Mouse (Mus musculus) embryonic facial prominence, embryonic 10.5 days (tissue): ENCODE measurements at regions not wholly inside any gene's neighbourhood (a gene's known extent, or its start where the extent isn't known, plus 50 kb on each side); places are given as distances from the start of the nearest gene placed in this dataset.
"Not testable (repeated sequence)": the region's sequence is repeated elsewhere in the genome, so short reads cannot be mapped to it uniquely, and the experiment has no call there.

Experiments used
- DNase-seq: peaks from one replicate; pipeline ENCODE4 v3.0.0-alpha.2; 2017; ENCODE audit warnings: low spot score
- H3K27ac ChIP-seq: fragments of 300-500 bp; sonication (generic); replicated peaks from 2 replicates; pipeline ENCODE4 v1.5.1; 2016; ENCODE audit warnings: mild to moderate bottlenecking
- H3K27me3 ChIP-seq: fragments of 300-500 bp; sonication (generic); replicated peaks from 2 replicates; pipeline ENCODE4 v1.6.1; 2016; ENCODE audit warnings: low read depth, mild to moderate bottlenecking; ENCODE audit not compliant: poor library complexity, severe bottlenecking
- H3K36me3 ChIP-seq: fragments of 300-500 bp; sonication (generic); replicated peaks from 2 replicates; pipeline ENCODE4 v1.6.1; 2016; ENCODE audit warnings: mild to moderate bottlenecking, moderate library complexity
- H3K4me1 ChIP-seq: fragments of 300-500 bp; sonication (generic); 2 replicates; pipeline ENCODE4 v1.6.1; 2016
- H3K4me3 ChIP-seq: fragments of 300-500 bp; sonication (generic); 2 replicates; pipeline ENCODE4 v1.5.1; 2016; ENCODE audit warnings: mild to moderate bottlenecking, moderate library complexity
- H3K9me3 ChIP-seq: fragments of 300-500 bp; sonication (generic); 2 replicates; pipeline ENCODE4 v1.6.1; 2016; ENCODE audit warnings: mild to moderate bottlenecking
- WGBS: fragments of 180-500 bp; shearing (Covaris S2); methylation state at CpG from one replicate; pipeline ENCODE4 v1.1.7; 2016; 5-methylcytosine and 5-hydroxymethylcytosine counted together

- H3K27me3 ChIP-seq = no peaks in the 10 kb centered on the region
- 80% methylated on average over 2 of the region's 2 CpGs for WGBS
- 0 out of 2 replicates have a peak, but pooled peaks cover 4% of the 10 kb centered on the region for H3K4me1 ChIP-seq
- no peak overlapping the region for H3K4me3 ChIP-seq
- no peak overlapping the region for H3K27ac ChIP-seq
- no peaks in the 10 kb centered on the region for H3K9me3 ChIP-seq
- DNase-seq = no peak
- no peaks in the 10 kb centered on the region for H3K36me3 ChIP-seq
Measured at GRCm38 (mm10) chr5:129361527-129361926, 139.5 kb upstream of the Sfswap start.

DNA sequence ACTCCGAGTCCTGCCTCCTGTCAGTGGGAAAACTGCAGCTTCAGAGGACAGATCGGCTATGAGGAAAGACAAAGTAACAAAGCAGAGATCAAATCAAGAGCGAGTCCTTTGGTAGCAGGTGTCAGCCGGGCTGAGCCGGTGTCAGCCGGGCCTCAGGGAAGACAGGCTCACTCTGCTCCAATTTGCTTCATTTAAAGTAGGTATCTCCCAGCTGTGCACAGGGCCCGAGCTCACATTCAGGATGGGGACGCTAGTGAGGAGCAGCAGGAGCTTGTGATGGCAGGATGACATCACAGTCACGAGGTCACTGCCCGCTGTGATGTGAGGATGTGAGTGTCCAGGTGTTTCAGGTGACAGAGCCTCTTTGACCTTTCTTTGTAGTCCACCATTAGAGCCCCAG is 137.8 kb upstream of the Sfswap start:
- Histone ChIP-seq H3K27ac (no peak overlapping the region), H3K4me1 (0 out of 2 replicates have a peak, but pooled peaks cover 4% of the 10 kb centered on the region), H3K9me3 (no peaks in the 10 kb centered on the region), H3K36me3 (no peaks in the 10 kb centered on the region), H3K27me3 (no peaks in the 10 kb centered on the region), H3K4me3 (no peak overlapping the region)
- WGBS = 80% methylated on average over 10 of the region's 10 CpGs
- no peak for DNase-seq

DNA sequence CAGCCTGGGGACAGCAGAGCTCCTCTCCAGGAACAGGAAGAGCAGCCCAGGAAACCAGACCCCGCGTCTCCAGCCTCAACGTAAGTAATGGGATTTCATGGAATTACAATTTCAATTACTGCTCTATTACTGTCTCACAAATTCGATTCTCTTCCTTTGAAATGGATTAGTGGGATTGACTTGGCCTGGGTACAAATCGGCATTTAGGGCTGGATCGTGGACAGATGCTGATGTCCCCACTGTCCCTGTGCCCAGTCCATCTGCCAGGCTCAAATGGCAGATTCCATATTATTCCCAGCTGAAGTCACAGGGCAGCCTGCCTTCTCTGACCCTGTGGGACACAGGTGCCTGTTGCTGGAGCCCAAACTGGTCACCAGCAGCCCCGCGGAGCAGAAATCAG is 136.0 kb upstream of the Sfswap start:
- Histone ChIP-seq H3K9me3 (no peaks in the 10 kb centered on the region), H3K4me3 (no peak overlapping the region), H3K36me3 (no peaks in the 10 kb centered on the region), H3K27ac (no peak overlapping the region), H3K27me3 (no peaks in the 10 kb centered on the region), H3K4me1 (0 out of 2 replicates have a peak, but pooled peaks cover 4% of the 10 kb centered on the region)
- no peak for DNase-seq
- WGBS = 66% methylated on average over 8 of the region's 8 CpGs

- Histone ChIP-seq H3K27me3 (no peaks in the 10 kb centered on the region), H3K4me1 (0 out of 2 replicates have a peak, but pooled peaks cover 4% of the 10 kb centered on the region), H3K4me3 (no peak overlapping the region), H3K36me3 (no peaks in the 10 kb centered on the region), H3K27ac (no peak overlapping the region), H3K9me3 (no peaks in the 10 kb centered on the region)
- no peak for DNase-seq
- 85% methylated on average over 13 of the region's 13 CpGs for WGBS
Measured at GRCm38 (mm10) chr5:129367266-129367665, 133.8 kb upstream of the Sfswap start.

DNA sequence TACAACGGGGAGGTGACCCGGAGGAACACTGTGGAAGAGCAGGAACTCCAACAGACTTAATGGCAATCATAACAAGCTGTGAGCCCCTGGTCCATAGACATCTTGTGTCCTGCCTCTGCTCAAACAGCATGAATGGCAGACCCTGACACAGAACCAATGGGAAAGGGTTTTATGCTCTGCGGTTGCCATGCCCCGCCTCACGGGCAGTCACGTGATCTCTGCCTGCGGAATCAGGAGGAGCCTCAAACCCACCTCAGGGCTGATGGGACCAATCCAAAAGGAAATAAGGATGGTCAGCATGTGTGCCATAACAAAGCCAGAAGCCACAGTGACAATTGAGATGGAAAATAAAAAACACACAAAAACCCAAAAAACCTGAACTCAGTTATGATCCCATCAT is 120.2 kb upstream of the Sfswap start:
- WGBS = 93% methylated on average over 7 of the region's 7 CpGs
- no peak for DNase-seq
- H3K36me3 ChIP-seq = no peaks in the 10 kb centered on the region
- H3K27ac ChIP-seq = no peak overlapping the region
- no peak overlapping the region for H3K4me3 ChIP-seq
- peaks cover under 1% of the 10 kb centered on the region for H3K4me1 ChIP-seq
- H3K9me3 ChIP-seq = peaks cover 9% of the 10 kb centered on the region; the same call in 1 of the 2 replicates
- H3K27me3 ChIP-seq = no peaks in the 10 kb centered on the region

DNA sequence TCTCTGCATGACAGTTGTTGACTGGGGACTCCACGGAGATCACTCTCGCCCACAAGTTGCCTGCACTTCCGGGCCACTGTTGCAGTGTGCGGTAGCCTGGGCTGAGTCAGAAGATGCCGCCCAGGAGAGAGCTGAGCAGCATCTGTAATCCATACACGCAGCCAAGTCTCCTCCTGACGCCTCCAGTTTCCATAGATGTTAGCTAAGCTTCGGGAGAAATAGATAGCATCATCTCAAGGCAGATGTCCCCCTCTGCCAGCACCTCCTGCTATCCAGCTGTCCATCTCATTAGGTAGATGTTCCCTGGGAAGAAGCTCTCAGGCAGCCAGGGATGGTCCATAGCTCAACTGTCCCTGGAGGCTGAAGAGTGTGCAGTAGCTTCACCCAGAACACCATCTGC is 116.0 kb upstream of the Sfswap start:
- 94% methylated on average over 8 of the region's 8 CpGs for WGBS

GRCm38 (mm10) chr5:129385965-129386643 is 114.9 kb upstream of the Sfswap start:
- not testable (repeated sequence) for H3K27me3 ChIP-seq, H3K27ac ChIP-seq, H3K4me1 ChIP-seq, H3K4me3 ChIP-seq, H3K36me3 ChIP-seq, H3K9me3 ChIP-seq
- DNase-seq = peak; percentile 16
- WGBS = 59% methylated on average over 2 of the region's 7 CpGs

More for the DNA sequence above, 116.0 kb upstream of the Sfswap start:
- Histone ChIP-seq H3K4me1 (peaks cover 8% of the 10 kb centered on the region), H3K27ac (no peak overlapping the region), H3K9me3 (no peaks in the 10 kb centered on the region), H3K27me3 (no peaks in the 10 kb centered on the region), H3K36me3 (no peaks in the 10 kb centered on the region), H3K4me3 (no peak overlapping the region)
- no peak for DNase-seq

- H3K9me3 ChIP-seq, H3K36me3 ChIP-seq, H3K4me3 ChIP-seq, H3K4me1 ChIP-seq, H3K27me3 ChIP-seq, DNase-seq, H3K27ac ChIP-seq: not testable (repeated sequence)
- no CpG with 5 or more reads among the region's 8 CpGs for WGBS
Measured at GRCm38 (mm10) chr5:129386671-129387070, 114.3 kb upstream of the Sfswap start.

GRCm38 (mm10) chr5:129387301-129387700 is 113.7 kb upstream of the Sfswap start:
- H3K4me1 ChIP-seq = peaks cover 8% of the 10 kb centered on the region
- no peak overlapping the region for H3K4me3 ChIP-seq
- H3K36me3 ChIP-seq = no peaks in the 10 kb centered on the region
- no peak overlapping the region for H3K27ac ChIP-seq
- no peak for DNase-seq
- H3K9me3 ChIP-seq = no peaks in the 10 kb centered on the region
- H3K27me3 ChIP-seq = no peaks in the 10 kb centered on the region
- 71% methylated on average over 3 of the region's 3 CpGs for WGBS

- H3K36me3 ChIP-seq = no peaks in the 10 kb centered on the region
- peaks cover 6% of the 10 kb centered on the region for H3K4me1 ChIP-seq
- no peaks in the 10 kb centered on the region for H3K27me3 ChIP-seq
- H3K27ac ChIP-seq = no peak overlapping the region
- H3K4me3 ChIP-seq = no peak overlapping the region
- no peak for DNase-seq
- H3K9me3 ChIP-seq = no peaks in the 10 kb centered on the region
- WGBS = 67% methylated on average over 4 of the region's 4 CpGs
Measured at GRCm38 (mm10) chr5:129390921-129391371, 110.1 kb upstream of the Sfswap start.

GRCm38 (mm10) chr5:129393150-129393549 is 107.9 kb upstream of the Sfswap start:
- H3K36me3 ChIP-seq = no peaks in the 10 kb centered on the region
- no peaks in the 10 kb centered on the region for H3K9me3 ChIP-seq
- no peak overlapping the region for H3K4me3 ChIP-seq
- WGBS = 82% methylated on average over 2 of the region's 2 CpGs
- DNase-seq = no peak
- H3K27me3 ChIP-seq = no peaks in the 10 kb centered on the region
- H3K27ac ChIP-seq = no peak overlapping the region
- no peaks in the 10 kb centered on the region for H3K4me1 ChIP-seq

- DNase-seq = no peak
- WGBS = 81% methylated on average over 9 of the region's 9 CpGs
- Histone ChIP-seq H3K9me3 (no peaks in the 10 kb centered on the region), H3K27ac (no peak overlapping the region), H3K36me3 (no peaks in the 10 kb centered on the region), H3K4me1 (no peaks in the 10 kb centered on the region), H3K27me3 (no peaks in the 10 kb centered on the region), H3K4me3 (no peak overlapping the region)
Measured at GRCm38 (mm10) chr5:129393606-129394255, 107.3 kb upstream of the Sfswap start.

DNA sequence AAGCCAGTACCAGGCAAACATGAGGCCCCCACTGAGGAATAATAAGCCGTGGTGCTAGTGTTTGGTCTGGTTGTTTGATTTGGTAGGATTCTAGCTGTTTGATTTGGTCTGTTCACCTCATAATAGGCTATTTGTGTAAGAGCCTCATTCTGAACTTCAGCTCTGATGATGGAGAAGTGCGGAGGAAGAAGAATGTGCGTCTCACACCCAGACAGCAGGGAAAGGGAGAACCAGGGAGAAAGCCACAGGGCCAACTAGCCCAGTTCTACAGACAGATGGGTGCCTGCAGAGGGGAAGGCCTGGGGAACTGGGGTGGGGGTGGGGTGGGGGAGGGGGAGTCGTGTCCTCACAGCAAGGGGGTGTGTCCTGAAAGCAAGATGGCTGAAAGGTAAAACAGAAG is 106.6 kb upstream of the Sfswap start:
- Histone ChIP-seq H3K36me3 (no peaks in the 10 kb centered on the region), H3K9me3 (no peaks in the 10 kb centered on the region), H3K27ac (no peak overlapping the region), H3K4me1 (no peaks in the 10 kb centered on the region), H3K4me3 (no peak overlapping the region), H3K27me3 (no peaks in the 10 kb centered on the region; the same call in 1 of the 2 replicates)
- no peak for DNase-seq
- WGBS = 71% methylated on average over 4 of the region's 4 CpGs
